Mouse (Mus musculus) megakaryocyte progenitor cell, adult 5-6 weeks (primary cell): ENCODE measurements around the gene 1110002E22Rik. TPM values are rescaled to one million over a fixed set of nuclear protein-coding genes. Genes with fewer than 3 reads are reported as not detected.

Experiments
- ATAC-seq: replicated peaks from 2 replicates; pipeline ENCODE4 v1.8.0; 2016; ENCODE audit warnings: mild to moderate bottlenecking, moderate TSS enrichment, inconsistent platforms; ENCODE audit not compliant: poor library complexity
- total RNA-seq, 2 experiments: library from RNA; stranded (forward) in 1 of 2; stranded (reverse) in 1 of 2; fragments of 157-497, 149-512 nt in 1 of 2; fragments of 200-1000 nt in 1 of 2; gene quantifications; 2 replicates each; pipeline versions ENCODE4 v1.2.3 to v1.2.4; 2015 to 2017

Gene 1110002E22Rik
- total RNA-seq (2015) (not detected in 2 replicates), total RNA-seq (2017) (not detected in 2 replicates)

DNA sequence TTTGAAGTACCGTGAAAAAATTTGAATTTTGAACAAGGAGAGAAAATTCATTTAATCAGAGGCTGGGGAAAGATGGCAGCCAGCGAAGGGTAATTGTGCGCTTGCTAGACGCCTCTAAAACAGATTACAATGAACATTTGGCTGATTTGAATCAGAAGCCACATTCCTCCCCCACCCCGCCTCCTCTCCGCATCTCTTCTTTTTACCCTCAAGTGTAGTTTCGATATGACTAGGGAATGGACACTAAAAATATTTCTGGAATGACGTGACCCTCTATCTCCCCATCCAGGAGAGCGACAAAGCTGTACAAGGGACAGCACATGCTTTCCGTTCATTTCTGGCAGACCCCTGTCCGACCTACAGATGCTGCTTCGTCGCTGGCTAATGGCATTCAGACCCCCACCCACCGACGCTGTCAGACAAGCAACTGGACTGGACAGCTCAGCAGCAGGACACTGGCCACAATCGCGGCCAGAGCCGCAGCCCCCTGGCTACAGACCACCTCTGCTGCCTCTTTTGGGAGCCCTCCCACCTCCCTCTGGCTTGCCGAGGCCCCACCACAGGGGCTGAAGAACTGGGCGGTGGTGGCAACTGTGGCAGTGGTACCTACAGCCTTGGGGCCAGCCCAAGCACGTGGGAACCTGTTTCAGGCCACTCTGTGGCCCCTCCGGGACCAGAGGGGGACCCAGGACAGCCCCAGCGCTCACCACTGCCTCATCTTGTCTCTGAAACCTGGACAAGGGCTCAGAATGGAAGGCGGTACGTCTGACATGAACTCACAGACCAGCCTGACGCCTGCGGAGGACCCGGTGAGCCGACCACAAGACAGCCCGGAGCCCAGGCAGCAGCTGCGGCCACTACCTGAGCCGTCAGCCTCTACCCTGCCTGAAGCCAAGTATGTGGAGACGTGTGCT is at the start of gene 1110002E22Rik:
Gene 1110002E22Rik (plus strand): TSS at position 321 of the 914 bp plus-strand sequence.
- ATAC-seq = no peak

- ATAC-seq = no peak
Measured at GRCm38 (mm10) chr3:138016810-138017209, 48.0 kb upstream of the 1110002E22Rik start.

DNA sequence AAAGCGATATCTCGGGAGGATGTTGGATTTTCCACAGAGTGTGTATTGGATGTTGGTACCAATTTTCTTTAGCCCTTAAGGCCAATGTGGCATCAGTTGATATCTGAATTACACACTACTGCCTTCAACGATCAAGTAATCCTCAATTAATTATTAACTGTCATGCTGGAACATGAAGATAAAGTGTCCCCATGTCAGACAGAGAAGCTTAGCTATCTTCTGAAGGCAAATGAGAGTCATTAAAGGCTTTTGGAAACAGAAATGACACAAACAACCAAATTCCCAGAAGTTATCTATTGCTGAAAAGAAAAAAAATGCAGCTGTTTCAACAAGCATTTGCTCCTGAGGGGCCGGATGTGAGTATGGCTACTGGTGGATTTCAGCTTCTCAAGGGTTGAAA is 42.8 kb upstream of the 1110002E22Rik start:
- ATAC-seq = peak; percentile 66

DNA sequence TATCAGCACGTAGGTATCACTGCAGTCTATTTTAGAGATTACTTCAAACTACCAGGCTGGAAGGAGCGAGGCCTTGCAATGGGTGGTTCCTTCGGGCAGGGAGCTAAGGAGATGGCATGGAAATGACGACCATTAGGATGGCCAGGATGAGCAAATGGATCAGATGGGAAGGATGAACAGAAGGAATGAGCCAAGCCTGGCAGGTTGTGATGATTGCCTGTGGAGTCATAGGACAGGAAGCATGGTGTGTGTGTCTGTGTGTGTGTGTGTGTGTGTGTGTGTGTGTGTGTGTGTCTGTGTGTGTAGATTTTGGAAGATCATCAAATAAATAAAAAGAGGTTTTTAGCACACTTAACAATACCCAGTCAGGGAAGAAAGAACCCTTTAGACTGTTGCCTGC is 42.2 kb upstream of the 1110002E22Rik start:
- ATAC-seq = no peak

GRCm38 (mm10) chr3:138026286-138026685 is 38.6 kb upstream of the 1110002E22Rik start:
- no peak; the same call in 1 of the 2 replicates for ATAC-seq

DNA sequence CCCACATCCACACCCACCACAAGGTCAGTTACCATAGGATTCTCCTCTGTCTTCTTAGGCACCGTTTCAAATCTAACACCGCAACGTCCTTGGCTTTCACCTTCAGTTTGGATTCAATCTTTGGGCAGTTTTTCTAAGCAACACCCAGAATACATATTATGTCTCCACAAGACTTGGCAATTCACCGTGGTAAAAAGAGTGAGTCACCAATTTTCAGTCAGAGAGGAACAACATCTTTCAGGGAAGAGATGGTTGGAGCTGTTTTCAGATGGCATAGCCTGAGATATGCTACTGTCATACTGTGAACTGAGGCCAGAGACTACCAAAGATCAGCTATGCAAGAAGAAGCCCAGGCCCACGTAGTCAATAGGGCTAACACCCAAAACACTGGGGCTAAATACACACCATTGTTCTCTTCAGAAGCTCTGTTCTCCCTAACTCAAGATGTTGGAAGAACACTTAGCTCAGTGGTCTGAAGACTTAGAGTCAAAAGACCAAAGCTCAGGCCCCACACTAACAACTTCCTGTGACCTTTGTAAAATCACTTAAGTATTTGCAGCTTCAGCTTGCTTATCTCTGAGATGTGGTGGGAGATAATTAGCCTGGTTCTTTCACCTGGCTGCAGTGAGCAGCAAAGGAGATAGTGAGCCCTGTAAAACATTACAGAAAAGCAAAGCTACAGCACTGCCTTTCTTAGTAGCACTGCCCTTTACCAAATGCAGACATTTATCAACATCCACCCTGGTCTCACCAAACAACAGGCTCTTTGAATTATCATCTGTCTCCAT is 37.1 kb upstream of the 1110002E22Rik start:
- ATAC-seq = no peak

DNA sequence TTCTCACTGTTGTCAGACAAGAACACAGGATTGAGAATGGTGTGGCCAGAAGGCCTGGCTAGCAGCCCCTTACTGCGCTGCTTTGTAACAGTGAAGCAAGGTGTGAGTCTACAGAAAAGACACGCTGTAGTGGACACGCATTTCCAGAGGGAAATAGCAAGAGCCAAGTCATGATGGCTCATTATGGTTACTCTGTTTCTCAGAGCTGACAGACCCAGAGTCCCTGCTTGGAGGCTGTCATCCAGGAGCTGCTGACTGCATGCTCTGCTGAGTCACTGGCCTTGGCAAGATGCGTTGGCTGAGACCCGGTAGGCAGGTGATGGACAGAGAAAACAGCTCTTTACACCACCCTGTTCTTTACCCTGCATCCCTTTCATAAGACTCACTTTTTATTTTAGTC is 35.5 kb upstream of the 1110002E22Rik start:
- ATAC-seq = peak; percentile 69

DNA sequence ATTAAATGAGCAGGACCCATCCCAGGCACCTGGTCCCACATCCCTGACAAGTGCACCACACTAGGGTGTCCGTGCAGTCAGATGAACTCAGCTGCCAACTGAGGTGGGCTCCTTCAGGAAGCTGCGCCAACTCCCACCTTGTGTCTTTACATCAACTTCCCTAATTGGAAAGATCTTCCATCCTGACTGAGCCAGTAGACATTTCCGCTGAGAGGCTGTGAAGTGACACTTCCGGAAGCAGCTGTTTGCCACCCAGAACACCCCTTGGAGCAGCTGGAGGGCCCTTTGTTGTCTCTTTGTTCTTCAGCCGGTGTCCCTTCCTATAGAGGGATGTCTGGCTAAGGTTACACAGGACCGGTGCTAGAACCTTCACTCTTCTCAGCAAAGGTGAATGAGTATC is 34.3 kb upstream of the 1110002E22Rik start:
- ATAC-seq = peak; percentile 53

DNA sequence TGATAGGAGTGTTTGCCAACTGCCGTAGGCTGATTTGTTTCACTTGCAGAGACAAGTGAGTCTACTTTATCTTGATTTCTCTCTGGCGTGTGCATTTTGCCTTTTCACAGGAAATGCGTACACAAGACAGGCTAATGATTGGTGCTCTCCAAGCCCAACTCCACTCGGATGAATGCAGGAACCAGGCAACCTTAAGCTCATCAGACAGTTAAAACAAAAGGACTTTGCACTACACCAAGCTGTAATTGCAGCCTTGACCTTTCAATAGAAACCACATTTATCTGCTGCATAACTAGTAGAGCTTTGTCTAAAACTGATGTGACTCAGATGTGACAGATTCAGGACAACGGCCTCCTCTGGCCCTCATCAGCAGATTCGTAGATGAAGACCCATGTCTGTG is 30.9 kb upstream of the 1110002E22Rik start:
- ATAC-seq = no peak

GRCm38 (mm10) chr3:138040938-138041337 is 23.9 kb upstream of the 1110002E22Rik start:
- no peak for ATAC-seq

- ATAC-seq = no peak
Measured at GRCm38 (mm10) chr3:138041591-138042301, 23.1 kb upstream of the 1110002E22Rik start.

GRCm38 (mm10) chr3:138043316-138043715 is 21.5 kb upstream of the 1110002E22Rik start:
- ATAC-seq = peak; percentile 50; the same call in 1 of the 2 replicates

DNA sequence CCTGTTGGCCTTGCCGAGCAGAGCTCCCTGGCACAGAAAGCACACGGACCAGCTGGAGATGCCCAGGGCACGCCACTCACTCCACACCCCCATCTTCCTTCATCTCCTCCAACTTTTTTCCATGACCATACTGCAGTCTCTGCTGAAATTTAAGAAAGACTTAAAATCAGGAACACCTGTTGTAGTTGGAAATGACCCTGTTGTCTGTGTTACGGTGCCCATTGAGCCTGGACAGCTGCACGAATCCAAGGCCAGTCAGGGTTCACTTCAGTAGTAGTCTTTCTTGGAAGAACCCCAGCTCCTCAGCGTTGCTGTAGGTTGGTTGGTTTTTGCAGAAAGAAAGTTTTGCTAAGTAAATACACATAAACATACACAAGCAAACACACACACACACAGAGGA is 15.3 kb upstream of the 1110002E22Rik start:
- no peak for ATAC-seq

GRCm38 (mm10) chr3:138050772-138051171 is 14.1 kb upstream of the 1110002E22Rik start:
- no peak for ATAC-seq

DNA sequence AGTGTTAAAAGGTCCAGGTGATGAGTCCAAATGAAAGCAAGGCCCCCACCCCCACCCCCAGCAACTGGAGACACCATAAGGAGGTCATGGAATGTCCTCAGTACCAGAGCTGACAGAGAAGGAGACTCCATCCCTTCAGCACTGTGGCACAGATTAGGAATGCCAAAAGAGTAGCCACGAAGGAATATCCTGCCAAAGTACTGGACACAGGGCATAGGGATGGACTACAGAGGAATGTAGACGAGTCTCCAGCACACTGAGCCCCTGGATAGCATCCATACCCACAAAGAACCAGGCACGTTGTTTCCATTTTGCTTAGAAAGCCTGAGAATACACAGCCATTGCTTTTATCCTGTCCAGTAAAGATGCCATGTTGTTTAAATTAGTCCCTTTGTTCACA is 13.4 kb upstream of the 1110002E22Rik start:
- no peak for ATAC-seq

GRCm38 (mm10) chr3:138053969-138054368 is 10.9 kb upstream of the 1110002E22Rik start:
- ATAC-seq = no peak

GRCm38 (mm10) chr3:138056976-138057375 is 7.9 kb upstream of the 1110002E22Rik start:
- ATAC-seq = no peak

DNA sequence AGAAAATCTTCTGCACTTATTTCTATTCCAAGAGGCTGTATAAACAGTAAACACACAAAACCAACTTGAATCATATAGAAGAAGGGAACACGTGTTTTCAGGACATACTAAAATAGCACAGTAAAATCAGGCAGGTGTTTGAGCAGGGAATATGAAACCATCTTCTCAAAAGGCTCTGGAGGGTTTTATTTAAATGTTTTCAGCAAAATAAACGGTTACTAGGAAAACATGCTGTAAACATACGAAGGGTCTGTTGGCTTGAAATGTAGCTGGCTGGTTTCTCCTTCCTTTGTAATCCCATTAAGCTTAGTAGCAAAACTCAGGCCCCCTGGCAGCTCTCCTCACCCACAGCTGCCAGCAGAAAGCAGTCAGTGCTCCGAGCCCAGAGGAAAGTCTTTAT is 6.6 kb upstream of the 1110002E22Rik start:
- no peak for ATAC-seq

DNA sequence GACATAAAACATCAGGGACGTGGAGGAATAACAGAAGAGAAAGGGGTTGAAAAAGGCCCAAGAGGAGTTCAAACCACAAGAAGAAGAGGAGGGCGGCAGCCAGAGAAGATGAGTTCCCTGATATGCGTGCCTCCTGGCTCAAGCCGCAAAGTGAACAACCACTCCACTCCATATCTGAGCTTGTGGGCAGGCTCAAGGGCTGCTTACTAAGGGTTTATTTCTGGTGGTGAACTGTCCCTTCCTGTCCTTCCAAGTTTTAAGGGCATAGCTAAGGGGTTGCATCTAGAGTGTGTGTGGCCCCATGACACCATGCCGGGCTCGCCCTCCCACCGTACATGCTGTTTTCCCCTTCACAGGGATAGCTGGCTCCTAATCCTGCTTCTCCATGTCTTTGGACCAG is 4.4 kb upstream of the 1110002E22Rik start:
- peak; percentile 57 for ATAC-seq

GRCm38 (mm10) chr3:138061205-138061911 is 3.5 kb upstream of the 1110002E22Rik start:
- peak; percentile 67 for ATAC-seq
